Mouse (Mus musculus) liver, embryonic 11.5 days (tissue): Measurements from ENCODE around the gene Gm20661. TPM values are rescaled to one million over a fixed set of nuclear protein-coding genes. Genes with fewer than 3 reads are reported as not detected.
A peak's percentile ranks its signal among the peaks of the same experiment; 100 is the strongest.
"Not testable (repeated sequence)": the region's sequence is repeated elsewhere in the genome, so short reads cannot be mapped to it uniquely, and the experiment has no call there.

ENCODE experiments used
- ATAC-seq: fragments of 200-750 bp; cut with Nextera tagmentation; replicated peaks from 2 replicates; pipeline ENCODE4 v1.8.0; 2017; ENCODE audit warnings: moderate number of reproducible peaks, mild to moderate bottlenecking, moderate TSS enrichment, moderate library complexity; ENCODE audit not compliant: low FRiP score
- DNase-seq: peaks from one replicate; pipeline ENCODE4 v3.0.0-alpha.2; 2017; ENCODE audit warnings: low spot score
- H3K27ac ChIP-seq: fragments of 300-500 bp; sonication (generic); 2 replicates; pipeline ENCODE4 v1.5.1; 2014; ENCODE audit warnings: mild to moderate bottlenecking, low read depth, low read length, control low read depth
- H3K27me3 ChIP-seq: fragments of 300-500 bp; sonication (generic); replicated peaks from 2 replicates; pipeline ENCODE4 v1.6.1; 2014; ENCODE audit warnings: low read length, mixed read lengths; ENCODE audit not compliant: control insufficient read depth, insufficient read depth
- H3K36me3 ChIP-seq: fragments of 300-500 bp; sonication (generic); 2 replicates; pipeline ENCODE4 v1.6.1; 2014; ENCODE audit warnings: mild to moderate bottlenecking, low read length, moderate library complexity, mixed read lengths; ENCODE audit not compliant: control insufficient read depth, insufficient read depth
- H3K4me1 ChIP-seq: fragments of 300-500 bp; sonication (generic); replicated peaks from 2 replicates; pipeline ENCODE4 v1.6.1; 2014; ENCODE audit warnings: low read length, mixed read lengths; ENCODE audit not compliant: control insufficient read depth, insufficient read depth
- H3K4me2 ChIP-seq: fragments of 300-500 bp; sonication (generic); 2 replicates; pipeline ENCODE4 v1.6.1; 2014; ENCODE audit warnings: mild to moderate bottlenecking, control low read depth, moderate library complexity
- H3K4me3 ChIP-seq: fragments of 300-500 bp; sonication (generic); 2 replicates; pipeline ENCODE4 v1.5.1; 2014; ENCODE audit warnings: low read depth, low read length, control low read depth
- H3K9ac ChIP-seq: fragments of 300-500 bp; sonication (generic); 2 replicates; pipeline ENCODE4 v1.6.1; 2014; ENCODE audit warnings: low read depth, low read length, control low read depth
- H3K9me3 ChIP-seq: fragments of 300-500 bp; sonication (generic); 2 replicates; pipeline ENCODE4 v1.6.1; 2016; ENCODE audit warnings: low read length, inconsistent platforms, mixed read lengths; ENCODE audit not compliant: control insufficient read depth
- WGBS: fragments of 180-500 bp; shearing (Covaris S2); extraction: QIAGEN DNeasy Blood & Tissue Kit; methylation state at CpG from one replicate; pipeline ENCODE4 v1.1.7; 2014; 5-methylcytosine and 5-hydroxymethylcytosine counted together
- polyA plus RNA-seq: library from polyadenylated mRNA; unstranded; fragments of >200 nt; fragmentation: Nextera tagmentation; extraction: Ambion mirVana; gene quantifications from 2 replicates; pipeline ENCODE4 v1.2.1, GENCODE M21; 2014

The Gm20661 gene
- polyA plus RNA-seq, 1 experiment from 2014 or later = 2.0 TPM

GRCm38 (mm10) chr9:108001922-108002770 lies 19.3 kb downstream of the Gm20661 start, which contains the start of gene Ip6k1:
Ip6k1 (plus strand) TSS chr9:108002501.
- ATAC-seq = peak; percentile 99
- Histone ChIP-seq H3K4me1 (peaks cover 29% of the 10 kb centered on the region), H3K9ac (peak within 1 kb of the TSS; percentile 98), H3K27ac (peak within 1 kb of the TSS; percentile 93), H3K9me3 (no peaks in the 10 kb centered on the region), H3K36me3 (peaks cover 4% of the 10 kb centered on the region; the same call in 1 of the 2 replicates), H3K27me3 (no peaks in the 10 kb centered on the region), H3K4me2 (peak within 1 kb of the TSS; percentile 97), H3K4me3 (peak within 1 kb of the TSS; percentile 99)
- WGBS = under 1% methylated on average over 51 of the region's 51 CpGs
- peak; percentile 97 for DNase-seq

GRCm38 (mm10) chr9:108002778-108003530 lies 20.1 kb downstream of the Gm20661 start:
- peak overlapping the region; percentile 97 for H3K4me2 ChIP-seq
- H3K4me1 ChIP-seq = peaks cover 29% of the 10 kb centered on the region
- H3K9ac ChIP-seq = peak overlapping the region; percentile 98
- DNase-seq = peak; percentile 43
- peak overlapping the region; percentile 93 for H3K27ac ChIP-seq
- H3K9me3 ChIP-seq = no peaks in the 10 kb centered on the region
- no peaks in the 10 kb centered on the region for H3K27me3 ChIP-seq
- ATAC-seq = peak; percentile 50
- H3K4me3 ChIP-seq = peak overlapping the region; percentile 99
- H3K36me3 ChIP-seq = peaks cover 4% of the 10 kb centered on the region; the same call in 1 of the 2 replicates
- under 1% methylated on average over 50 of the region's 50 CpGs for WGBS

GRCm38 (mm10) chr9:108003531-108003890 lies 20.7 kb downstream of the Gm20661 start:
- no peak for DNase-seq
- WGBS = 29% methylated on average over 8 of the region's 8 CpGs

DNA sequence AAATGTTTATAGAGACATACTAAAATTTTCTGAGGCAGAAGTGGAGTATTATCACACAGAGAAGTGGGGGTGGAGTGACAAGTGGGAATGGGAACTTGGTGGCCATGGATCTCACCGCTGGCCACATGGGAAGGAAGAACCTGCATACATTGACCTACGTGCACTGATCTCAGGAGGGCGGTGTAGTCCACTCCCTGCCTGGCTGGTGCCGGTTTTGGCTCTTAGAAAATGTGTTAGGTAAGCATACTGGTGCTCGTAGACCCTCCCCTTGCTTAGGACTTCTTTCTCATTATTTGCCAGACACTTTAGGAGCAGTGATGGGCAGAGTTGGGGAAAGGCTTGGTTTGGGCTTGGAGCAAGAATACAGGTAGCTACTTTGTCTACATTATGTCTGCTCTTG lies 25.2 kb downstream of the Gm20661 start:
- ATAC-seq (no peak), DNase-seq (no peak)
- Histone ChIP-seq H3K27me3 (no peaks in the 10 kb centered on the region), H3K27ac (no peak overlapping the region), H3K9ac (no peak overlapping the region), H3K4me2 (no peak overlapping the region), H3K4me1 (peaks cover 22% of the 10 kb centered on the region), H3K4me3 (no peak overlapping the region), H3K9me3 (no peaks in the 10 kb centered on the region), H3K36me3 (peaks cover 14% of the 10 kb centered on the region)
- WGBS = 86% methylated on average over 5 of the region's 5 CpGs

More at GRCm38 (mm10) chr9:108003531-108003890, 20.7 kb downstream of the Gm20661 start:
- Histone ChIP-seq H3K9me3 (no peaks in the 10 kb centered on the region), H3K9ac (peak overlapping the region; percentile 98), H3K4me2 (peak overlapping the region; percentile 97), H3K27me3 (no peaks in the 10 kb centered on the region), H3K27ac (peak overlapping the region; percentile 93), H3K4me1 (peaks cover 29% of the 10 kb centered on the region), H3K36me3 (peaks cover 4% of the 10 kb centered on the region; the same call in 1 of the 2 replicates), H3K4me3 (peak overlapping the region; percentile 99)
- no peak for ATAC-seq

- H3K27ac ChIP-seq = no peak overlapping the region
- no peak overlapping the region for H3K4me3 ChIP-seq
- H3K27me3 ChIP-seq = no peaks in the 10 kb centered on the region
- ATAC-seq (no peak), DNase-seq (no peak)
- H3K9ac ChIP-seq = no peak overlapping the region
- H3K9me3 ChIP-seq = no peaks in the 10 kb centered on the region
- H3K4me2 ChIP-seq = no peak overlapping the region
- H3K4me1 ChIP-seq = peaks cover 2% of the 10 kb centered on the region; the same call in 1 of the 2 replicates
- peaks cover 10% of the 10 kb centered on the region for H3K36me3 ChIP-seq
Observed at GRCm38 (mm10) chr9:108010385-108010784, 27.5 kb downstream of the Gm20661 start.

GRCm38 (mm10) chr9:108013577-108013976 lies 30.7 kb downstream of the Gm20661 start:
- H3K36me3 ChIP-seq = peaks cover 13% of the 10 kb centered on the region
- not testable (repeated sequence) for H3K9ac ChIP-seq, H3K27me3 ChIP-seq, H3K27ac ChIP-seq, DNase-seq, H3K4me3 ChIP-seq, ATAC-seq, H3K4me1 ChIP-seq, H3K9me3 ChIP-seq, H3K4me2 ChIP-seq
- 95% methylated on average over 2 of the region's 2 CpGs for WGBS

DNA sequence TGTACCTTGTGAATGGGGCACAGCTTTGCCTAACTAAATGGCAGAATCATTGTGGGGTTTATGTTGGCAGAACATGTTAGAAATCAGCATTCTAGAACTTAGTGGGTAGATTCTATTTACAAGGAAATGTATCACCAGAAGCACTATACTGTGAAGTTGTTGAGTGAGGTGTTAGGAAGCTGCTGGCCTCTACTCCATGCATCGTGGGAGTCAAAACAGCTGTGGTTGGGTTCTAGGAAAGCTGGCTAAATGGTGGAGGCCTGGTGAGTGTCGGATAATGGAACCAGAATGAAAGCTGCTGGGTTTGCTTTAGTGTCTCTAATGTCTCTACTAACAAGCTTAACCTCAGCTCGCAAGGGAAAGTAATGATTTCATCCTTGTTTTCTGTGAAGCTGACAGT lies 34.3 kb downstream of the Gm20661 start:
- Histone ChIP-seq H3K27ac (no peak overlapping the region), H3K9me3 (no peaks in the 10 kb centered on the region), H3K4me1 (no peaks in the 10 kb centered on the region), H3K9ac (no peak overlapping the region), H3K27me3 (no peaks in the 10 kb centered on the region), H3K4me3 (no peak overlapping the region), H3K4me2 (no peak overlapping the region), H3K36me3 (peaks cover 12% of the 10 kb centered on the region)
- DNase-seq (no peak), ATAC-seq (no peak)
- whole genome bisulfite sequencing = 89% methylated on average over 3 of the region's 3 CpGs

DNA sequence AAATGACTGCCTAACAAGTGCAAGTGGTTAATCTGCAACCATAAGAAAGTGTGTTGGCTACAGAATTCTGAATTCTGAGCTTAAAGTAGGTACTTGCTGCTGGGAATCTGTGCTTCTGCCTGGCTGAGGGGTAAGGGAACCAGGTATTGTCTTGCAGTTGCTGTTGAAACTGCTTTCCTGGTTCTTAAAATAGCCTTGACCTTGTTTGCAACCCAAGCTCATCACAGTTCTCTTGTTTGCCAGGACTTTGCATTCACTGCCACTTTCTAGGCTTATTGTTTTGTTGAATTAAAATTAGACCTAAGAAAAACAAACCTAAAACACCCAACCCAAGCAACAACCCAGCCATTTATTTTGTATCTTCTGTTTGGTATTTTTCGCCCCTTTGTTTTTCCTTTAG lies 37.9 kb downstream of the Gm20661 start:
- no peak overlapping the region for H3K27ac ChIP-seq

More for the DNA sequence above, 37.9 kb downstream of the Gm20661 start:
- Histone ChIP-seq H3K4me3 (no peak overlapping the region), H3K9me3 (no peaks in the 10 kb centered on the region), H3K27me3 (no peaks in the 10 kb centered on the region), H3K4me1 (no peaks in the 10 kb centered on the region), H3K4me2 (no peak overlapping the region), H3K36me3 (peaks cover 11% of the 10 kb centered on the region), H3K9ac (no peak overlapping the region)
- DNase-seq = no peak
- 93% methylated on average over 1 of the region's 1 CpGs for WGBS
- no peak for ATAC-seq
